Mouse (Mus musculus): ENCODE data around the gene Ccdc57. TPM values are rescaled to one million over a fixed set of nuclear protein-coding genes. Genes with fewer than 3 reads are reported as not detected.
"Not testable (repeated sequence)": the region's sequence is repeated elsewhere in the genome, so short reads cannot be mapped to it uniquely, and the experiment has no call there.

Gene Ccdc57
- polyA plus RNA-seq, 1 experiment from 2014 or later, result 4.5 TPM

DNA sequence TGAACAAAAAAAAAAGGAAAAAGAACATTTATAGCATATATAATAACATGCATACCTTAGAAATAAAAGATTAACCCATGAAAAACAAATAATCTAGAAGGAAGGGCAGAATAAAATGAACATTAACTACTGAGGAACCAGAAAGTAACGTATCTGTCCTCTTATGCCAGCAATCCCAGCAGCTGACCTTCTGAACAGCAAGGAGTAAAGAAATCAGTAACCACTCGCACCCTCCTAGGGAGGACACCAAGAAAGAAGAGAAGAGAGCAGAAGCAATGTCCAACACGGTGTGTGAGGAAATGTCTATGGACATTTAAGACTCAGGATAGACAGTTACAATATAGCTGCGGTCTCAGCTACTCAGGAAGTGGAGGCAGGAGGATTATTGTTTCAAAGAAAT is 49.7 kb downstream of the Ccdc57 start:
- Histone ChIP-seq H3K4me3 (ENCODE audit: low read depth, low read length) (no peak overlapping the region), H3K4me1 (ENCODE audit: control insufficient read depth, insufficient read depth, low read length) (no peaks in the 10 kb centered on the region), H3K36me3 (replicated peaks; ENCODE audit: control insufficient read depth, insufficient read depth, low read depth, low read length) (0 out of 2 replicates have a peak, but pooled peaks cover 2% of the 10 kb centered on the region), H3K27ac (replicated peaks; ENCODE audit: low read depth, low read length) (no peak overlapping the region), H3K4me2 (ENCODE audit: low read depth, low read length) (no peak overlapping the region), H3K27me3 (ENCODE audit: control insufficient read depth, insufficient read depth, low read length) (no peaks in the 10 kb centered on the region), H3K9me3 (replicated peaks; ENCODE audit: control insufficient read depth, low read length) (no peaks in the 10 kb centered on the region), H3K9ac (replicated peaks; ENCODE audit: low read length) (no peak overlapping the region)
- ATAC-seq (replicated peaks; ENCODE audit: insufficient number of reproducible peaks, low FRiP score, low TSS enrichment, low read depth), result no peak
- no peak for DNase-seq (ENCODE audit: low spot score)
- WGBS, result 90% methylated on average over 4 of the region's 4 CpGs

GRCm38 (mm10) chr11:120873206-120873605 is 59.5 kb downstream of the Ccdc57 start:
- no peak overlapping the region for H3K27ac ChIP-seq (replicated peaks; ENCODE audit: low read depth, low read length)
- no peak overlapping the region for H3K4me2 ChIP-seq (ENCODE audit: low read depth, low read length)
- DNase-seq (ENCODE audit: low spot score), result no peak
- 53% methylated on average over 6 of the region's 6 CpGs for WGBS
- H3K9me3 ChIP-seq (replicated peaks; ENCODE audit: control insufficient read depth, low read length), result no peaks in the 10 kb centered on the region
- no peaks in the 10 kb centered on the region for H3K27me3 ChIP-seq (ENCODE audit: control insufficient read depth, insufficient read depth, low read length)
- no peaks in the 10 kb centered on the region for H3K36me3 ChIP-seq (replicated peaks; ENCODE audit: control insufficient read depth, insufficient read depth, low read depth, low read length)
- ATAC-seq (replicated peaks; ENCODE audit: insufficient number of reproducible peaks, low FRiP score, low TSS enrichment, low read depth), result no peak
- no peak overlapping the region for H3K4me3 ChIP-seq (ENCODE audit: low read depth, low read length)
- H3K4me1 ChIP-seq (ENCODE audit: control insufficient read depth, insufficient read depth, low read length), result no peaks in the 10 kb centered on the region
- H3K9ac ChIP-seq (replicated peaks; ENCODE audit: low read length), result no peak overlapping the region; the same call in 1 of the 2 replicates

GRCm38 (mm10) chr11:120871521-120871920 is 61.2 kb downstream of the Ccdc57 start:
- H3K4me3 ChIP-seq (ENCODE audit: low read depth, low read length), result no peak overlapping the region
- ATAC-seq (replicated peaks; ENCODE audit: insufficient number of reproducible peaks, low FRiP score, low TSS enrichment, low read depth), result no peak
- H3K36me3 ChIP-seq (replicated peaks; ENCODE audit: control insufficient read depth, insufficient read depth, low read depth, low read length), result no peaks in the 10 kb centered on the region
- no peaks in the 10 kb centered on the region for H3K4me1 ChIP-seq (ENCODE audit: control insufficient read depth, insufficient read depth, low read length)
- no peak overlapping the region for H3K4me2 ChIP-seq (ENCODE audit: low read depth, low read length)
- H3K9ac ChIP-seq (replicated peaks; ENCODE audit: low read length), result no peak overlapping the region; the same call in 1 of the 2 replicates
- no peaks in the 10 kb centered on the region for H3K9me3 ChIP-seq (replicated peaks; ENCODE audit: control insufficient read depth, low read length)
- no peak for DNase-seq (ENCODE audit: low spot score)
- no peak overlapping the region for H3K27ac ChIP-seq (replicated peaks; ENCODE audit: low read depth, low read length)
- no peaks in the 10 kb centered on the region for H3K27me3 ChIP-seq (ENCODE audit: control insufficient read depth, insufficient read depth, low read length)
- WGBS, result 91% methylated on average over 9 of the region's 9 CpGs

DNA sequence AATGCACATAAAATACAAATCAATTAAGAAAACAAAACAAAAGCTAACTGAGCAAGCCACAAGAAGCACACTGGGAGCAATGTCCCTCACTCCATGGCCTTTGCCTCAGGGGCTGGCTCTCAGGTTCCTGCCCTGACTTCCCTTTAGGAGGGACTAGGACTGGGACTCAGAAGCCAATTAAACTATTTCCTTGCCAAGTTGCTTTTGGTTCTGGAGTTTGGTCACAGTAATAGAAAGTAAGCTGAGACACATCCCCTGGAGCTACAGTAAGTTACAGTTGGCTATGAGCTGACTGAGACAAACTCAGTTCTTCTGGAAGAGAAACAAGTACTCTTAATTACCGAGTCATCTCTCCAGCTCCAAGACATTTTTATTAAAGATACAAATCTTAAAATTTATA is 66.9 kb downstream of the Ccdc57 start:
- ATAC-seq (replicated peaks; ENCODE audit: insufficient number of reproducible peaks, low FRiP score, low TSS enrichment, low read depth) (no peak), DNase-seq (ENCODE audit: low spot score) (no peak)
- no peaks in the 10 kb centered on the region for H3K4me1 ChIP-seq (ENCODE audit: control insufficient read depth, insufficient read depth, low read length)
- H3K4me2 ChIP-seq (ENCODE audit: low read depth, low read length), result no peak overlapping the region
- 74% methylated on average over 1 of the region's 1 CpGs for WGBS
- H3K36me3 ChIP-seq (replicated peaks; ENCODE audit: control insufficient read depth, insufficient read depth, low read depth, low read length), result no peaks in the 10 kb centered on the region
- H3K9me3 ChIP-seq (replicated peaks; ENCODE audit: control insufficient read depth, low read length), result no peaks in the 10 kb centered on the region
- H3K27ac ChIP-seq (replicated peaks; ENCODE audit: low read depth, low read length), result no peak overlapping the region
- no peak overlapping the region for H3K4me3 ChIP-seq (ENCODE audit: low read depth, low read length)
- H3K27me3 ChIP-seq (ENCODE audit: control insufficient read depth, insufficient read depth, low read length), result no peaks in the 10 kb centered on the region
- no peak overlapping the region for H3K9ac ChIP-seq (replicated peaks; ENCODE audit: low read length)

GRCm38 (mm10) chr11:120862819-120863218 is 69.9 kb downstream of the Ccdc57 start:
- ATAC-seq (replicated peaks; ENCODE audit: insufficient number of reproducible peaks, low FRiP score, low TSS enrichment, low read depth), result no peak
- Histone ChIP-seq H3K9me3 (replicated peaks; ENCODE audit: control insufficient read depth, low read length) (no peaks in the 10 kb centered on the region), H3K4me3 (ENCODE audit: low read depth, low read length) (no peak overlapping the region), H3K9ac (replicated peaks; ENCODE audit: low read length) (no peak overlapping the region; the same call in 1 of the 2 replicates), H3K4me2 (ENCODE audit: low read depth, low read length) (no peak overlapping the region), H3K27me3 (ENCODE audit: control insufficient read depth, insufficient read depth, low read length) (no peaks in the 10 kb centered on the region), H3K4me1 (ENCODE audit: control insufficient read depth, insufficient read depth, low read length) (no peaks in the 10 kb centered on the region), H3K27ac (replicated peaks; ENCODE audit: low read depth, low read length) (no peak overlapping the region), H3K36me3 (replicated peaks; ENCODE audit: control insufficient read depth, insufficient read depth, low read depth, low read length) (no peaks in the 10 kb centered on the region)
- DNase-seq (ENCODE audit: low spot score), result no peak
- 72% methylated on average over 10 of the region's 10 CpGs for WGBS

DNA sequence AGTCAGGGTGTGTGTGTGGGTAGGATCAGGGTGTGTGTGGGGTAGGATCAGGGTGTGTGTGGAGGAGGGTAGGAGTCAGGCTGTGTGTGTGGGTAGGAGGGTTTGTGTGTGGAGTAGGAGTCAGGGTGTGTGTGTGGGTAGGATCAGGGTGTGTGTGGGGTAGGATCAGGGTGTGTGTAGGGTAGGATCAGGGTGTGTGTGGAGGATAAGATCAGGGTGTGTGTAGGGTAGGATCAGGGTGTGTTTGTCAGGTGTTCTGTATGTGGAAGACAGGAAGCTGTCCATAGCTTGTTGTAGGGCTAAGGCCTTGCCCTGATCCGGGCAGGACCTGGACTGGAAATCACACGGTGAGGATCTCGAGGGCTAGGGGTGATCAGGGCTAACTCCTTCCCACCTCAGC is 76.7 kb downstream of the Ccdc57 start:
- not testable (repeated sequence) for DNase-seq (ENCODE audit: low spot score); H3K36me3 ChIP-seq (replicated peaks; ENCODE audit: control insufficient read depth, insufficient read depth, low read depth, low read length); H3K27me3 ChIP-seq (ENCODE audit: control insufficient read depth, insufficient read depth, low read length); H3K9ac ChIP-seq (replicated peaks; ENCODE audit: low read length); ATAC-seq (replicated peaks; ENCODE audit: insufficient number of reproducible peaks, low FRiP score, low TSS enrichment, low read depth); H3K4me3 ChIP-seq (ENCODE audit: low read depth, low read length); H3K9me3 ChIP-seq (replicated peaks; ENCODE audit: control insufficient read depth, low read length); H3K27ac ChIP-seq (replicated peaks; ENCODE audit: low read depth, low read length); H3K4me1 ChIP-seq (ENCODE audit: control insufficient read depth, insufficient read depth, low read length); H3K4me2 ChIP-seq (ENCODE audit: low read depth, low read length)
- 94% methylated on average over 3 of the region's 3 CpGs for WGBS

- H3K27ac ChIP-seq (replicated peaks; ENCODE audit: low read depth, low read length), result no peak overlapping the region
- H3K9ac ChIP-seq (replicated peaks; ENCODE audit: low read length), result no peak overlapping the region
- no peaks in the 10 kb centered on the region for H3K4me1 ChIP-seq (ENCODE audit: control insufficient read depth, insufficient read depth, low read length)
- no peak for DNase-seq (ENCODE audit: low spot score)
- H3K27me3 ChIP-seq (ENCODE audit: control insufficient read depth, insufficient read depth, low read length), result no peaks in the 10 kb centered on the region
- WGBS, result 65% methylated on average over 4 of the region's 4 CpGs
- H3K4me2 ChIP-seq (ENCODE audit: low read depth, low read length), result no peak overlapping the region
- no peaks in the 10 kb centered on the region for H3K36me3 ChIP-seq (replicated peaks; ENCODE audit: control insufficient read depth, insufficient read depth, low read depth, low read length)
- no peaks in the 10 kb centered on the region for H3K9me3 ChIP-seq (replicated peaks; ENCODE audit: control insufficient read depth, low read length)
- ATAC-seq (replicated peaks; ENCODE audit: insufficient number of reproducible peaks, low FRiP score, low TSS enrichment, low read depth), result peak; percentile 27; the same call in 1 of the 2 replicates
- H3K4me3 ChIP-seq (ENCODE audit: low read depth, low read length), result no peak overlapping the region
Measured at GRCm38 (mm10) chr11:120853788-120854187, 78.9 kb downstream of the Ccdc57 start.

GRCm38 (mm10) chr11:120853158-120853557 is 79.5 kb downstream of the Ccdc57 start:
- Histone ChIP-seq H3K27ac (replicated peaks; ENCODE audit: low read depth, low read length) (no peak overlapping the region), H3K9ac (replicated peaks; ENCODE audit: low read length) (no peak overlapping the region), H3K4me2 (ENCODE audit: low read depth, low read length) (no peak overlapping the region), H3K36me3 (replicated peaks; ENCODE audit: control insufficient read depth, insufficient read depth, low read depth, low read length) (no peaks in the 10 kb centered on the region), H3K9me3 (replicated peaks; ENCODE audit: control insufficient read depth, low read length) (no peaks in the 10 kb centered on the region), H3K4me3 (ENCODE audit: low read depth, low read length) (no peak overlapping the region), H3K4me1 (ENCODE audit: control insufficient read depth, insufficient read depth, low read length) (no peaks in the 10 kb centered on the region), H3K27me3 (ENCODE audit: control insufficient read depth, insufficient read depth, low read length) (no peaks in the 10 kb centered on the region)
- no peak for DNase-seq (ENCODE audit: low spot score)
- ATAC-seq (replicated peaks; ENCODE audit: insufficient number of reproducible peaks, low FRiP score, low TSS enrichment, low read depth), result no peak
- 97% methylated on average over 4 of the region's 4 CpGs for WGBS
